Mouse (Mus musculus) cortical plate, adult 2 months (tissue): ENCODE data around the gene Klri2.

ENCODE experiments used
- CTCF ChIP-seq: fragments of 200-500 bp; IDR thresholded peaks from 2 replicates; pipeline ENCODE4 v1.5.1; 2011; ENCODE audit warnings: mild to moderate bottlenecking, control low read depth, low read length; ENCODE audit not compliant: insufficient read depth; ENCODE audit errors: extremely low read depth
- POLR2A ChIP-seq: fragments of 200-500 bp; IDR thresholded peaks from 2 replicates; pipeline ENCODE4 v1.6.1; 2011; ENCODE audit warnings: mild to moderate bottlenecking, low read length, control low read depth; ENCODE audit not compliant: insufficient read depth; ENCODE audit errors: extremely low read depth

DNA sequence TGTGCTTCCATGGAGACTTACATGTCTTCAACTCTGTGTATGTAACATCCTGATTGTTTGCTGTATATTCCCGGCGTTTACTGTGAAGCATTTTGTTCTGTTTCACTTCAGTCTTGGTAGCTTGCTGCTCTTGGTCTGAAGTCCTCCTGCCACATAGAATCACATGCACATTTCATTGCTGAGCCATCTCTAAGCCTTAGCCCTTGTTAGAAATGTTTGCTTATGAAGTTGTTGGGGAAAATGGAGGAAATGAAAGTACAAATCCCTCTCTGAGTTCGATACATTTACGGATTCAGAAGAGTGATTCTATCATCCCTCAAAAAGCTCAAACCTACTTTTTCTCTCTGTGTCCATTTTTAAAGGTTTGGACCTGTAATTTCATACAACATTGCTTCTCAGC lies 23.3 kb downstream of the Klri2 start, which contains the start of gene Klri1:
- TF ChIP-seq POLR2A (no peak), CTCF (no peak)
